Mouse (Mus musculus): Measurements from ENCODE around the gene Raf1. TPM values are rescaled to one million over a fixed set of nuclear protein-coding genes. Genes with fewer than 3 reads are reported as not detected.

Raf1 gene
- total and polyA plus RNA-seq, 3 experiments = 79.3 to 80.7 TPM; not detected in 1

DNA sequence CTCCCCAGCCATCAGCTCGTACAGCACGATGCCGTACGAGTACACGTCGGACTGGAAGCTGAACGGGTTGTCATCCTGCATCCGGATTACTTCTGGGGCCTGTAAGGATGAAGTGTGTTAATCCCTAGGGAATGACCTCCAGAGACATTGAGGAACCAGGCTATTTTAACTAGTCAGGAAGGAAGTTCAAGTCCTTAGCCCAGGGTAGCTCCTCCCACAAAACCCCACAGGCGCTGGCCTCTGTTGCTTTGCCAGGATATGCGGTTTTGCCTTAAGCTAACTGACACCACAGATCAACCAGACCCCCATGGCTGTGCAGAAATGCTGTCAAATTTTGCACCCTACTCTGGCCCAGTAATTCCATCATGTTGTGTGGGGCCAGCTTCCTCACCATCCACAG, 56.6 kb downstream of the Raf1 start:
- Histone ChIP-seq H3K4me3 (ENCODE audit: control insufficient read depth in 1 of 2, insufficient read depth in 1 of 2, low read depth in 2 of 2, low read length in 2 of 2) (no peak overlapping the region), H3K27ac (ENCODE audit: control insufficient read depth, low read depth, low read length) (no peak overlapping the region)
- DNase-seq (ENCODE audit: low read depth, low spot score) = no peak

DNA sequence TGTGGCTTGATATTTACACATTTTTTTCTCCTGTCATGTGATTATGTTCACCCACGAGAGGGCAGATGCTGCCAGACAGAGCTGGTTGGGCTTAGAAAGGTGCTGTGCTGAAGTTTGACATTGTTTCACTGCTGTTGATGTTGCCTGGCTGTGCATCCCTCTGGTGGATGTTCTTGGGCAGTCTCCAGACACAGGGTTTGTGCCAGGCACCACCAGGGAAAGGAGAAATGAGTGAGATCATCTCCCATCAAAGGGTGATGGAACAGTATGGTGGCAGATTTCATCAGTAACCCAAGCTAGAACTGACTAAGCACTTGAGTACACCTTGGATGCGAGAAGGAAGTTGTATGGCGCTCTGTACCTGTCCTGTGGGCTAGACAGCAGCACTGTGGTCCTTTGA, 60.5 kb downstream of the Raf1 start:
- Histone ChIP-seq H3K27ac (ENCODE audit: control insufficient read depth, low read depth, low read length) (no peak overlapping the region), H3K36me3 (ENCODE audit: control insufficient read depth in 1 of 2, insufficient read depth in 2 of 2, low read length in 2 of 2) (peaks cover 0 to 13% of the 10 kb centered on the region in 2 experiments; a peak in 2 of 4 replicates), H3K4me1 (ENCODE audit: control insufficient read depth in 1 of 2, insufficient read depth in 2 of 2, low read length in 2 of 2) (no peaks in the 10 kb centered on the region), H3K79me2 (ENCODE audit: control insufficient read depth, insufficient read depth, low read length, poor library complexity) (no peaks in the 10 kb centered on the region), H3K9ac (ENCODE audit: control insufficient read depth, low read depth, low read length, poor library complexity, severe bottlenecking) (no peak overlapping the region), H3K27me3 (ENCODE audit: control insufficient read depth in 1 of 2, insufficient read depth in 2 of 2, low read length in 2 of 2) (no peaks in the 10 kb centered on the region), H3K9me3 (replicated peaks; ENCODE audit: insufficient read depth, low read length) (no peaks in the 10 kb centered on the region), H3K4me3 (ENCODE audit: control insufficient read depth in 1 of 2, insufficient read depth in 1 of 2, low read depth in 2 of 2, low read length in 2 of 2) (no peak overlapping the region)
- DNase-seq (ENCODE audit: low read depth, low spot score) = no peak
- TF ChIP-seq MEF2A (IDR thresholded peaks at IDR 0.05; ENCODE audit: extremely low read depth, insufficient replicate concordance, low read depth, low read length, poor library complexity, severe bottlenecking) (no peak), USF1 (IDR thresholded peaks at IDR 0.05; ENCODE audit: low read depth, low read length) (0 out of 2 replicates have a peak, but pooled peaks have one; percentile 7)

More for the DNA sequence above, 56.6 kb downstream of the Raf1 start:
- Histone ChIP-seq H3K9ac (ENCODE audit: control insufficient read depth, low read depth, low read length, poor library complexity, severe bottlenecking) (no peak overlapping the region), H3K79me2 (ENCODE audit: control insufficient read depth, insufficient read depth, low read length, poor library complexity) (no peaks in the 10 kb centered on the region), H3K36me3 (ENCODE audit: control insufficient read depth in 1 of 2, insufficient read depth in 2 of 2, low read length in 2 of 2) (peaks cover 0 to 19% of the 10 kb centered on the region in 2 experiments; a peak in 2 of 4 replicates), H3K4me1 (ENCODE audit: control insufficient read depth in 1 of 2, insufficient read depth in 2 of 2, low read length in 2 of 2) (no peaks in the 10 kb centered on the region), H3K9me3 (replicated peaks; ENCODE audit: insufficient read depth, low read length) (no peaks in the 10 kb centered on the region), H3K27me3 (ENCODE audit: control insufficient read depth in 1 of 2, insufficient read depth in 2 of 2, low read length in 2 of 2) (no peaks in the 10 kb centered on the region)
- TF ChIP-seq NELFE (IDR thresholded peaks at IDR 0.05; ENCODE audit: low read depth, low read length) (no peak), ETS1 (IDR thresholded peaks at IDR 0.05; ENCODE audit: low read depth, low read length) (no peak), JUND (IDR thresholded peaks at IDR 0.05; ENCODE audit: low read depth, low read length) (no peak), UBTF (IDR thresholded peaks at IDR 0.05; ENCODE audit: borderline replicate concordance, insufficient read depth, low read depth, low read length) (no peak), ELF1 (IDR thresholded peaks at IDR 0.05; ENCODE audit: low read depth, low read length) (no peak), HCFC1 (IDR thresholded peaks at IDR 0.05; ENCODE audit: low read depth, low read length) (no peak), CHD2 (IDR thresholded peaks at IDR 0.05; ENCODE audit: low read length) (no peak), GATA1 (IDR thresholded peaks at IDR 0.05; ENCODE audit: low read depth, low read length) (no peak), MEF2A (IDR thresholded peaks at IDR 0.05; ENCODE audit: extremely low read depth, insufficient replicate concordance, low read depth, low read length, poor library complexity, severe bottlenecking) (no peak), CHD1 (IDR thresholded peaks at IDR 0.05; ENCODE audit: low read depth, low read length) (no peak)

DNA sequence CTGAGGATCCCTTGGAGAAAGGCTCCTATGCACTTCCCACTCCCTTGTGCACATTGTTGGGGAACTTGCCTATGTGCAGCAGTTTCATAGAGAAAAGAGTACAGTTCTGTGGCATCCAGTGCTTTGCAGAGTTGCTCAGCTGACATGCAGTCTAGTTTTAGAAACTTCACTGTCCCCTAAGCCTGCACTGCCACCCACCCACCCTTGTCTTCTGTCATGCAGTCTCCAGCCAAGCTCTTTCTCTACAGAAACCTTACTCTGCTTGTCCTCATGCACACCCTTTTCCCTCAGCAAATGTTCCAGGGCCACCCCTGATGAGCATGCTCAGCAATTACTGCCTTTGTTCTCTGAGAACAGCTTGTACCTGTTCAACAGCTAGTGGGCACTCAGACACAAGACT, 62.6 kb downstream of the Raf1 start:
- Histone ChIP-seq H3K27ac (ENCODE audit: control insufficient read depth, low read depth, low read length) (no peak overlapping the region), H3K36me3 (ENCODE audit: control insufficient read depth in 1 of 2, insufficient read depth in 2 of 2, low read length in 2 of 2) (peaks cover 0 to 18% of the 10 kb centered on the region in 2 experiments; a peak in 2 of 4 replicates), H3K4me3 (ENCODE audit: control insufficient read depth in 1 of 2, insufficient read depth in 1 of 2, low read depth in 2 of 2, low read length in 2 of 2) (no peak overlapping the region), H3K4me1 (ENCODE audit: control insufficient read depth in 1 of 2, insufficient read depth in 2 of 2, low read length in 2 of 2) (no peaks in the 10 kb centered on the region), H3K9ac (ENCODE audit: control insufficient read depth, low read depth, low read length, poor library complexity, severe bottlenecking) (no peak overlapping the region), H3K9me3 (replicated peaks; ENCODE audit: insufficient read depth, low read length) (no peaks in the 10 kb centered on the region), H3K27me3 (ENCODE audit: control insufficient read depth in 1 of 2, insufficient read depth in 2 of 2, low read length in 2 of 2) (no peaks in the 10 kb centered on the region), H3K79me2 (ENCODE audit: control insufficient read depth, insufficient read depth, low read length, poor library complexity) (no peaks in the 10 kb centered on the region)
- TF ChIP-seq NELFE (IDR thresholded peaks at IDR 0.05; ENCODE audit: low read depth, low read length) (no peak), SMC3 (IDR thresholded peaks at IDR 0.05; ENCODE audit: low read depth, low read length) (no peak), CHD1 (IDR thresholded peaks at IDR 0.05; ENCODE audit: low read depth, low read length) (no peak)
- DNase-seq (ENCODE audit: low read depth, low spot score) = no peak

All from MEL (cell line).